Mouse (Mus musculus) erythroblast, embryonic 14.5 days (primary cell): ENCODE data around the gene Trappc10.

ENCODE experiments used
- GATA1 ChIP-seq: IDR thresholded peaks from 2 replicates; pipeline ENCODE4 v1.6.1; 2012; ENCODE audit warnings: low read length, inconsistent platforms, mixed read lengths
- TAL1 ChIP-seq: IDR thresholded peaks from 3 replicates; pipeline ENCODE4 v1.6.1; 2012; ENCODE audit warnings: low read length, inconsistent platforms, mixed read lengths

DNA sequence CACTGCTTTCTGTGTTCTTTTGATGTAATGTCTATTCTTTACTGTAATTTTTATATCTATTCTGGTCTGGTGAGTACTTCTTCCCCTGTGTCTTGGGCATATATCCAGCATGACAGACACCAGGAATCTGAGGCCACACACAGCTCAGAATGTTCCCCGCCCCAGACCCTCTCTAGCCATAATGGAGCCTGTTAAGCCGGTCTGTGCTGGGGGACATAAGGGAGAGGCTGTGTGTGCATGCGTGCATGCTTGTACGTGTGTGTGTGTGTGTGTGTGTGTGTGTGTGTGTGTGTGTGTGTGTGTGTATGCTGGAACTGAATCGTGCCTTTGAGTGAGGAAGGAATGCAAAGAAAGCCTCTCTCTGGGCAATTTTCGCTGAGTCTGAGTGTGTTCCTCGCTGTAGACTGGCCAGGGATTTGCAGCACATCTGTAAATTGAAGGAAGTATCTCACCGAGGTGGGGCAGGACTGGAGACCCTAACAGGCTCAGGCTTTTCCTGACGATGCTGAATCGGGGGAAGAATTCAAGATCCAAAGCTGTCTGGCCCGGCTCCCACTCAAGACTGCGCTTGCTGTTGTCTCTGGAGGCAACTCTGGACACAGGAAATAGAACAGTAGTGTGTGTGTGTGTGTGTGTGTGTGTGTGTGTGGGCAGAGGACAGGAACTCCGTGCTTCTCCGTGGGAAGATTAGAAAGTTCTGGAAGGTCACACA, 105.5 kb downstream of the Trappc10 start:
- TF ChIP-seq GATA1 (no peak), TAL1 (no peak)
